Mouse (Mus musculus) stomach, postnatal 0 days (tissue): Measurements from ENCODE around the gene Rexo2.

Source experiments
- CTCF ChIP-seq: IDR thresholded peaks from 2 replicates; pipeline ENCODE4 v1.5.1; 2016; ENCODE audit warnings: antibody characterized with exemption, low read depth, mild to moderate bottlenecking, moderate library complexity
- EP300 ChIP-seq: optimal IDR thresholded peaks from 2 replicates; pipeline ENCODE3; 2016; ENCODE audit warnings: antibody characterized with exemption

DNA sequence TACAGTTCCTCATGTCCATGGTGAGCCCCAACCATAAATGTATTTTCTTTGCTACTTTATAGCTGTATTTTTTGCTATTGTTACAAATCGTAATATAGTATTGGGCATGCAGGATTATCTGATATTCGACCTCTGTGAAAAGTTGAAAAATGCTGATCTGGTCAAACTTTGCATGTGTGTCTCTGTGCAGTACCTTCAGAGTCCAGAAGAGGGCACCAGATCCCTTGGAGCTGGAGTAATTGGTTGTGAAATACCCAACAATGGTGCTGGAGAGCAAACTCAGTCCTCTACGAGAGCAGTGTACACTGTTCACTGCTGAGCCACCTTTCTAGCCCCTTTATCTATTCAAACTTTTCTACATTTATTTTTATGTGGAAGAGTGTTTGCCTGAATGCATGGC lies 13.6 kb downstream of the Rexo2 start:
- TF ChIP-seq CTCF (peak; percentile 94), EP300 (no peak)
